Mouse (Mus musculus) mouse trophoblast stem cell (cell line): ENCODE results near the gene Ncaph.
"Not testable (repeated sequence)": the region's sequence is repeated elsewhere in the genome, so short reads cannot be mapped to it uniquely, and the experiment has no call there.

ENCODE experiments used
- in situ Hi-C, 2 experiments: fragments of 300-500 bp; cut with MseI, MboI; formaldehyde crosslinking; loops; 2 replicates in 1 of 2; 3 replicates in 1 of 2; pipeline ENCODE4 v1.15.1; 2025

Ncaph gene

GRCm38 (mm10) chr2:127133621-127134461 is at the start of gene Ncaph:
Gene Ncaph (minus strand): TSS chr2:127133954.
- in situ Hi-C loops, result no loop called here

GRCm38 (mm10) chr2:127182598-127183381 is 49.0 kb upstream of the Ncaph start:
- in situ Hi-C loops, result no loop called here

- in situ Hi-C loops, result not testable (repeated sequence)
These were observed 32.5 kb upstream of the Ncaph start for GRCm38 (mm10) chr2:127166261-127166660.

- in situ Hi-C loops, result no loop called here
These were observed 31.9 kb upstream of the Ncaph start for GRCm38 (mm10) chr2:127165675-127166074.

GRCm38 (mm10) chr2:127145699-127146098 is 11.9 kb upstream of the Ncaph start:
- in situ Hi-C loops, result no loop called here

- in situ Hi-C loops, result no loop called here
These were observed 9.7 kb upstream of the Ncaph start, which contains the start of gene Itpripl1 for GRCm38 (mm10) chr2:127143158-127144063. Gene Itpripl1 (minus strand): TSS chr2:127143442.

- in situ Hi-C loops, result no loop called here
These were observed 8.9 kb upstream of the Ncaph start for GRCm38 (mm10) chr2:127142577-127143157.

- in situ Hi-C loops, result no loop called here
These were observed 8.3 kb upstream of the Ncaph start for GRCm38 (mm10) chr2:127142031-127142430.

GRCm38 (mm10) chr2:127140011-127140410 is 6.3 kb upstream of the Ncaph start:
- in situ Hi-C loops, result no loop called here

GRCm38 (mm10) chr2:127139605-127140004 is 5.9 kb upstream of the Ncaph start:
- in situ Hi-C loops, result no loop called here

- in situ Hi-C loops, result no loop called here
These were observed 5.3 kb upstream of the Ncaph start for GRCm38 (mm10) chr2:127139094-127139493.

GRCm38 (mm10) chr2:127138449-127138848 is 4.7 kb upstream of the Ncaph start:
- in situ Hi-C loops, result no loop called here

GRCm38 (mm10) chr2:127137838-127138420 is 4.2 kb upstream of the Ncaph start:
- in situ Hi-C loops, result no loop called here

- in situ Hi-C loops, result no loop called here
These were observed 3.2 kb upstream of the Ncaph start for GRCm38 (mm10) chr2:127136979-127137378.

- in situ Hi-C loops, result not testable (repeated sequence)
These were observed 1.5 kb upstream of the Ncaph start for GRCm38 (mm10) chr2:127135255-127135654.

- in situ Hi-C loops, result no loop called here
These were observed 2.4 kb downstream of the Ncaph start for GRCm38 (mm10) chr2:127131353-127131752.

- in situ Hi-C loops, result no loop called here
These were observed 4.8 kb downstream of the Ncaph start for GRCm38 (mm10) chr2:127128926-127129325.

GRCm38 (mm10) chr2:127121591-127122235 is 12.0 kb downstream of the Ncaph start:
- in situ Hi-C loops, result no loop called here

- in situ Hi-C loops, result no loop called here
These were observed 24.8 kb downstream of the Ncaph start for GRCm38 (mm10) chr2:127108986-127109385.

- in situ Hi-C loops, result no loop called here
These were observed 41.8 kb downstream of the Ncaph start for GRCm38 (mm10) chr2:127092000-127092399.
